Mouse (Mus musculus): ENCODE measurements around the gene Mier1.

Mier1 gene

GRCm38 (mm10) chr4:103114184-103115111 is at the start of gene Mier1, which contains the start of gene Wdr78:
Mier1 (plus strand) TSS chr4:103114390.
Wdr78 (minus strand) TSS chr4:103114555.
- DNase-seq (ENCODE audit: low read depth, low spot score), result peak; percentile 96

- no peak for DNase-seq (ENCODE audit: low read depth, low spot score)
Measured at GRCm38 (mm10) chr4:103064421-103064820, 49.8 kb upstream of the Mier1 start.

GRCm38 (mm10) chr4:103064976-103065375 is 49.2 kb upstream of the Mier1 start:
- DNase-seq (ENCODE audit: low read depth, low spot score), result no peak

- no peak for DNase-seq (ENCODE audit: low read depth, low spot score)
Measured at GRCm38 (mm10) chr4:103067906-103068655, 46.1 kb upstream of the Mier1 start.

- no peak for DNase-seq (ENCODE audit: low read depth, low spot score)
Measured at GRCm38 (mm10) chr4:103070631-103071030, 43.6 kb upstream of the Mier1 start.

- no peak for DNase-seq (ENCODE audit: low read depth, low spot score)
Measured at GRCm38 (mm10) chr4:103085237-103085636, 29.0 kb upstream of the Mier1 start.

GRCm38 (mm10) chr4:103095921-103096320 is 18.3 kb upstream of the Mier1 start:
- DNase-seq (ENCODE audit: low read depth, low spot score), result peak; percentile 69

- DNase-seq (ENCODE audit: low read depth, low spot score), result no peak
Measured at GRCm38 (mm10) chr4:103098532-103098931, 15.7 kb upstream of the Mier1 start.

GRCm38 (mm10) chr4:103112651-103113050 is 1.5 kb upstream of the Mier1 start:
- no peak for DNase-seq (ENCODE audit: low read depth, low spot score)

GRCm38 (mm10) chr4:103113402-103113801 is 788 bp upstream of the Mier1 start:
- DNase-seq (ENCODE audit: low read depth, low spot score), result peak; percentile 52

- DNase-seq (ENCODE audit: low read depth, low spot score), result no peak
Measured at GRCm38 (mm10) chr4:103118888-103119228, 4.7 kb downstream of the Mier1 start.

- peak; percentile 88 for DNase-seq (ENCODE audit: low read depth, low spot score)
Measured at GRCm38 (mm10) chr4:103119229-103120027, 5.2 kb downstream of the Mier1 start.

GRCm38 (mm10) chr4:103120028-103120384 is 5.8 kb downstream of the Mier1 start:
- DNase-seq (ENCODE audit: low read depth, low spot score), result peak; percentile 75

- DNase-seq (ENCODE audit: low read depth, low spot score), result no peak
Measured at GRCm38 (mm10) chr4:103120395-103120794, 6.2 kb downstream of the Mier1 start.

GRCm38 (mm10) chr4:103120874-103121389 is 6.7 kb downstream of the Mier1 start:
- DNase-seq (ENCODE audit: low read depth, low spot score), result peak; percentile 28

GRCm38 (mm10) chr4:103123086-103123485 is 8.9 kb downstream of the Mier1 start:
- peak; percentile 49 for DNase-seq (ENCODE audit: low read depth, low spot score)

- DNase-seq (ENCODE audit: low read depth, low spot score), result no peak
Measured at GRCm38 (mm10) chr4:103123606-103124005, 9.4 kb downstream of the Mier1 start.

GRCm38 (mm10) chr4:103126533-103126932 is 12.3 kb downstream of the Mier1 start:
- DNase-seq (ENCODE audit: low read depth, low spot score), result no peak

- no peak for DNase-seq (ENCODE audit: low read depth, low spot score)
Measured at GRCm38 (mm10) chr4:103136946-103137345, 22.8 kb downstream of the Mier1 start.

GRCm38 (mm10) chr4:103146339-103146738 is 32.1 kb downstream of the Mier1 start:
- DNase-seq (ENCODE audit: low read depth, low spot score), result peak; percentile 68

GRCm38 (mm10) chr4:103151946-103152345 is 37.8 kb downstream of the Mier1 start:
- DNase-seq (ENCODE audit: low read depth, low spot score), result no peak

- no peak for DNase-seq (ENCODE audit: low read depth, low spot score)
Measured at GRCm38 (mm10) chr4:103158781-103159180, 44.6 kb downstream of the Mier1 start.
